Mouse (Mus musculus) CH12.LX (cell line): ENCODE measurements at regions not wholly inside any gene's neighbourhood (a gene's known extent, or its start where the extent isn't known, plus 50 kb on each side); places are given as distances from the start of the nearest gene placed in this dataset.

Experiments used
- DNase-seq: peaks from one replicate; pipeline ENCODE4 v3.0.0-alpha.2; 2013; ENCODE audit errors: extremely low read depth
- H3K27ac ChIP-seq: 2 replicates; pipeline ENCODE4 v1.5.1; 2012; ENCODE audit warnings: low read depth, mild to moderate bottlenecking, control low read depth, moderate library complexity; ENCODE audit not compliant: insufficient read depth
- H3K27me3 ChIP-seq: replicated peaks from 2 replicates; pipeline ENCODE3; 2012; ENCODE audit warnings: inconsistent platforms
- H3K36me3 ChIP-seq, 2 experiments: replicated peaks in 1 of 2; 2 replicates each; pipeline versions ENCODE3 to v1.6.1; 2012; ENCODE audit warnings: inconsistent platforms in 1 of 2, low read length in 1 of 2, mild to moderate bottlenecking in 1 of 2, mixed read lengths in 1 of 2, moderate library complexity in 1 of 2; ENCODE audit not compliant: control insufficient read depth in 1 of 2, insufficient read depth in 1 of 2
- H3K4me1 ChIP-seq, 2 experiments: 2 replicates each; pipeline ENCODE4 v1.6.1; 2012; ENCODE audit warnings: inconsistent platforms in 1 of 2, moderate library complexity in 1 of 2; ENCODE audit not compliant: insufficient read depth in 2 of 2, control insufficient read depth in 1 of 2
- H3K4me2 ChIP-seq: 2 replicates; pipeline ENCODE4 v1.6.1; 2012; ENCODE audit warnings: low read depth, mild to moderate bottlenecking, control low read depth; ENCODE audit not compliant: poor library complexity, insufficient read depth, severe bottlenecking
- H3K4me3 ChIP-seq, 3 experiments: fragments of 150-350 bp in 1 of 3; sonication (generic) in 1 of 3; replicated peaks in 1 of 3; 2 replicates each; pipeline versions ENCODE3 to v1.5.1; 2011 to 2012; ENCODE audit warnings: low read depth in 2 of 3, low read length in 2 of 3, mild to moderate bottlenecking in 2 of 3, moderate library complexity in 2 of 3, control low read depth in 1 of 3, improper control_type of control experiment in 1 of 3, inconsistent platforms in 1 of 3, mixed read lengths in 1 of 3; ENCODE audit not compliant: poor library complexity in 1 of 3
- H3K79me2 ChIP-seq: replicated peaks from 2 replicates; pipeline ENCODE4 v1.6.1; 2012; ENCODE audit warnings: mild to moderate bottlenecking, moderate library complexity; ENCODE audit not compliant: control insufficient read depth, poor library complexity, insufficient read depth, severe bottlenecking; ENCODE audit errors: extremely low read depth
- H3K9ac ChIP-seq: 2 replicates; pipeline ENCODE4 v1.6.1; 2012; ENCODE audit warnings: low read depth, mild to moderate bottlenecking, control low read depth, moderate library complexity; ENCODE audit not compliant: insufficient read depth
- H3K9me3 ChIP-seq: replicated peaks from 2 replicates; pipeline ENCODE3; 2012; ENCODE audit warnings: low read length, inconsistent platforms, mixed read lengths
- BHLHE40 ChIP-seq: IDR thresholded peaks from 2 replicates; pipeline ENCODE4 v1.6.1; 2011; ENCODE audit warnings: mild to moderate bottlenecking, low read depth, low read length, improper control_type of control experiment
- CHD1 ChIP-seq: IDR thresholded peaks from 2 replicates; pipeline ENCODE4 v1.6.1; 2012; ENCODE audit warnings: low read depth, low read length, improper control_type of control experiment, inconsistent platforms
- CHD2 ChIP-seq: IDR thresholded peaks from 2 replicates; pipeline ENCODE4 v1.6.1; 2011; ENCODE audit warnings: low read length, improper control_type of control experiment
- JUN ChIP-seq: IDR thresholded peaks from 2 replicates; pipeline ENCODE4 v1.6.1; 2011; ENCODE audit warnings: low read depth, mild to moderate bottlenecking, low read length, improper control_type of control experiment, moderate library complexity; ENCODE audit not compliant: insufficient read depth
- MAX ChIP-seq: IDR thresholded peaks from 2 replicates; pipeline ENCODE4 v1.6.1; 2011; ENCODE audit warnings: low read length, improper control_type of control experiment
- MEF2A ChIP-seq: IDR thresholded peaks from 2 replicates; pipeline ENCODE4 v1.6.1; 2014; ENCODE audit warnings: low read depth, mild to moderate bottlenecking, inconsistent platforms, low read length, improper control_type of control experiment, borderline replicate concordance
- MYC ChIP-seq: IDR thresholded peaks from 2 replicates; pipeline ENCODE4 v1.6.1; 2011; ENCODE audit warnings: low read depth, mild to moderate bottlenecking, improper control_type of control experiment, low read length
- NELFE ChIP-seq: IDR thresholded peaks from 2 replicates; pipeline ENCODE4 v1.6.1; 2011; ENCODE audit warnings: low read depth, low read length, improper control_type of control experiment
- POLR2A ChIP-seq: IDR thresholded peaks from 2 replicates; pipeline ENCODE4 v1.6.1; 2011; ENCODE audit warnings: low read depth, mild to moderate bottlenecking, improper control_type of control experiment, low read length
- POLR2AphosphoS2 ChIP-seq: IDR thresholded peaks from 2 replicates; pipeline ENCODE4 v1.6.1; 2011; ENCODE audit warnings: low read depth, low read length, improper control_type of control experiment
- RCOR1 ChIP-seq: conservative IDR thresholded peaks from 2 replicates; pipeline ENCODE4 v1.6.1; 2012; ENCODE audit warnings: low read depth, mild to moderate bottlenecking, inconsistent platforms, low read length, improper control_type of control experiment
- ZC3H11A ChIP-seq: IDR thresholded peaks from 2 replicates; pipeline ENCODE4 v1.6.1; 2012; ENCODE audit warnings: low read depth, mild to moderate bottlenecking, inconsistent platforms, low read length, improper control_type of control experiment
- ZKSCAN1 ChIP-seq: IDR thresholded peaks from 2 replicates; pipeline ENCODE4 v1.6.1; 2012; ENCODE audit warnings: low read depth, inconsistent platforms, low read length, improper control_type of control experiment, borderline replicate concordance
- ZMIZ1 ChIP-seq: IDR thresholded peaks from 2 replicates; pipeline ENCODE4 v1.6.1; 2012; ENCODE audit warnings: low read depth, mild to moderate bottlenecking, inconsistent platforms, low read length, improper control_type of control experiment
- ZNF384 ChIP-seq: IDR thresholded peaks from 2 replicates; pipeline ENCODE4 v1.6.1; 2012; ENCODE audit warnings: low read depth, low read length, improper control_type of control experiment, inconsistent platforms
- dilution Hi-C: fragments of 300-500 bp; cut with MboI; formaldehyde crosslinking; loops from 2 replicates; pipeline ENCODE4 v1.14.3; 2020; ENCODE audit warnings: low sequenced_read_pairs; ENCODE audit not compliant: extremely low pct_unique_long_range_greater_than_20kb, extremely low pct_ligation_motif_present
- in situ Hi-C: fragments of 300-500 bp; cut with MboI; formaldehyde crosslinking; loops from 3 replicates; pipeline ENCODE4 v1.14.3; 2019; ENCODE audit warnings: low sequenced_read_pairs, low pct_ligation_motif_present, low pct_unique_long_range_greater_than_20kb, mixed read lengths

GRCm38 (mm10) chr3:137105930-137106329 is 234.9 kb upstream of the Emcn start:
- no peak for DNase-seq
- TF ChIP-seq CHD1 (no peak), POLR2A (no peak), JUN (no peak), MAX (no peak), RCOR1 (no peak)
- TF ChIP-seq, all 38 proteins: peak for 0
- H3K9ac ChIP-seq: no peak overlapping the region
- H3K4me1 ChIP-seq: no peaks in the 10 kb centered on the region
- no peak overlapping the region for H3K27ac ChIP-seq
- H3K9me3 ChIP-seq: no peaks in the 10 kb centered on the region
- no peaks in the 10 kb centered on the region for H3K36me3 ChIP-seq
- no peaks in the 10 kb centered on the region for H3K27me3 ChIP-seq
- in situ Hi-C loops: no loop called here
- no peaks in the 10 kb centered on the region for H3K79me2 ChIP-seq
- no peak overlapping the region for H3K4me2 ChIP-seq
- H3K4me3 ChIP-seq: no peak overlapping the region
- dilution Hi-C loops: no loop called here

GRCm38 (mm10) chr3:137108197-137108596 is 232.7 kb upstream of the Emcn start:
- TF ChIP-seq POLR2A (no peak), BHLHE40 (no peak), MYC (no peak), ZNF384 (no peak), ZC3H11A (no peak), RCOR1 (no peak)
- dilution Hi-C loops: no loop called here
- in situ Hi-C loops: no loop called here

GRCm38 (mm10) chr3:137109786-137110185 is 231.1 kb upstream of the Emcn start:
- Histone ChIP-seq H3K27ac (no peak overlapping the region), H3K79me2 (no peaks in the 10 kb centered on the region), H3K9ac (no peak overlapping the region), H3K4me1 (no peaks in the 10 kb centered on the region), H3K4me2 (no peak overlapping the region), H3K9me3 (no peaks in the 10 kb centered on the region), H3K36me3 (no peaks in the 10 kb centered on the region)
- dilution Hi-C loops (no loop called here), in situ Hi-C loops (no loop called here)
- no peak for DNase-seq
- TF ChIP-seq NELFE (no peak), POLR2AphosphoS2 (no peak), ZKSCAN1 (no peak), ZMIZ1 (no peak), CHD2 (no peak), RCOR1 (no peak), MYC (no peak), MEF2A (no peak)
- TF ChIP-seq, all 38 proteins: peak for 0
- H3K27me3 ChIP-seq: no peaks in the 10 kb centered on the region
- H3K4me3 ChIP-seq: no peak overlapping the region

More at GRCm38 (mm10) chr3:137108197-137108596, 232.7 kb upstream of the Emcn start:
- Histone ChIP-seq H3K9me3 (no peaks in the 10 kb centered on the region), H3K79me2 (no peaks in the 10 kb centered on the region), H3K36me3 (no peaks in the 10 kb centered on the region), H3K27ac (no peak overlapping the region), H3K4me3 (no peak overlapping the region), H3K4me1 (no peaks in the 10 kb centered on the region), H3K27me3 (no peaks in the 10 kb centered on the region), H3K4me2 (no peak overlapping the region), H3K9ac (no peak overlapping the region)
- no peak for DNase-seq
